Mouse (Mus musculus): Measurements from ENCODE around the gene Bcar3.

Gene Bcar3

GRCm38 (mm10) chr3:122511721-122512619 is 218.0 kb downstream of the Bcar3 start:
- DNase-seq (ENCODE audit: low read depth, low spot score) = no peak

- DNase-seq (ENCODE audit: low read depth, low spot score) = no peak
These were observed 218.9 kb downstream of the Bcar3 start for GRCm38 (mm10) chr3:122512725-122513375.

DNA sequence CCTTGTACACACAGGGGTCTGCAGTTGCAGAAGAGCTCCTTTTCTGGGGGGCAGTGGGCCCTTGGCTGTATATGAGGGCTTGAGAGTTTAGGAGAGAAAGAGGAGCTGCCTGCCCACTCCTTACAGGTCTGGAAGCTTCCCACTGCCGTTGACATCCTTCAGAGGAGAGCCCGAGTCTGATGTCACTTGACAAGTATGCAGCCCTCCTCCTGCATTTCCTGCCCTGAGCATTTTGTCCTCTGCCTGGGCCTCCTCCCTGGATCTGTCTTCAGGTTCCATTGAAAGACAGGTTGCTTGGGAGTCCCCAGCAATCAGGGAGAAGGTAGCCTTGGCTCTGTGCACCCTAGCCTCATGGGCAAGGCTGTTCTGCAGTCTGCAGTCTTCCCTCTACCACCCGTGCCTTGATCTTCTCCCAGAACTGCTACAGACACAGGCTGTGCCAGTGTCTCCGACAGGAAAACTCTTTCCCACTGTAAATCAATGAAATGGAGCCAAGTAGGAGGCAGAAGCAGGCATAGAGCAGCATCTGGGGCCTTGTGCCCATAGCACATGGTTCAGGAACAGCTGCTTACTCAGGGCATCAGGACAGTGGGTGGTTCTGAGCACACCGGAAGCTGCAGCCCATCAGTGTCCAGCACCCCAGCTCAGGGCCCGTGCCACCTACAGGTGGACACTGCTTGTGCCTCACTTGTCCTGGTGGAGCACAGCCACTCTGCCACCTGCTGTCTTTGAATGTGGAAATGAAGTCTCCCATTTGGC is 221.8 kb downstream of the Bcar3 start:
- DNase-seq (ENCODE audit: low read depth, low spot score) = no peak

- DNase-seq (ENCODE audit: low read depth, low spot score) = no peak
These were observed 222.4 kb downstream of the Bcar3 start for GRCm38 (mm10) chr3:122516327-122516695.

- DNase-seq (ENCODE audit: low read depth, low spot score) = no peak
These were observed 223.8 kb downstream of the Bcar3 start for GRCm38 (mm10) chr3:122517726-122518125.

GRCm38 (mm10) chr3:122518231-122518736 is 224.3 kb downstream of the Bcar3 start:
- no peak for DNase-seq (ENCODE audit: low read depth, low spot score)

DNA sequence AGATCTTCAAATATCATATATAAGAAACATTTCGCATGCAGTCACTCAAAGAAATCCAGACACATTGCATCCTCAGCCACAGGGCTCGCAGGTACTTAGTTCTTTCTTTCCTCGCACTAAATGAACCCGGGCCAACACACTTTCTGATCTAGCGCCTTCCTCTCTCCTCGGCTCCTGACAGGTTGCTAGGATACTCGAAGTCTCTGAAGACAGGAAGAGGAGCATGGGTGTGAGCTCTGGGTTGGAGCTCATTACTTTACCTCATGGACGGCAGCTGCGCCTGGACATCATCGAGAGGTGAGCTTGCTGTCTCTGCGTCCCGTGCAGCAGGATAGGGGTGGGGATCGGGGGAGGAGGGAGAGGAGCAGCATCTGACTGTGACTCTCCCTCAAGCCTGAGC is 225.1 kb downstream of the Bcar3 start:
- DNase-seq (ENCODE audit: low read depth, low spot score) = no peak

DNA sequence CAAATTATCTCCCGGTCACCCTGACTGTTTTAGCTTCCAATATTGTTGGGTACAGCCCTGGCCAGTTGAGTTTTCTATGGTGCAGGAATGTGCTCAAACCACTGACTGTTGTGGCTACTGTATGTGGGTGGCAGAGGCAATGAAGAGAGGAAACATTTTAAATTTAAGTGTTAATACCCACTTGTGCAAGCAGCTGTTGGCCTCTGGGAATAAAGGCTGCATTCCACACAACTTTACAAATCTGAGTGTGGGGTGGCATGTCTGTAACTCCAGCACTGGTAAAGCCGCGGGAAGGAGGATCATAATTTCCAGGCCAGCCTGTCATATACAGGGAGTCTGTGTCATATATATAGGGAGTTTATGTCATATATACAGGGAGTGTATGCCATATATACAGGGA is 226.4 kb downstream of the Bcar3 start:
- DNase-seq (ENCODE audit: low read depth, low spot score) = no peak

GRCm38 (mm10) chr3:122520875-122521274 is 226.9 kb downstream of the Bcar3 start:
- no peak for DNase-seq (ENCODE audit: low read depth, low spot score)

GRCm38 (mm10) chr3:122521294-122521693 is 227.4 kb downstream of the Bcar3 start:
- DNase-seq (ENCODE audit: low read depth, low spot score) = no peak

DNA sequence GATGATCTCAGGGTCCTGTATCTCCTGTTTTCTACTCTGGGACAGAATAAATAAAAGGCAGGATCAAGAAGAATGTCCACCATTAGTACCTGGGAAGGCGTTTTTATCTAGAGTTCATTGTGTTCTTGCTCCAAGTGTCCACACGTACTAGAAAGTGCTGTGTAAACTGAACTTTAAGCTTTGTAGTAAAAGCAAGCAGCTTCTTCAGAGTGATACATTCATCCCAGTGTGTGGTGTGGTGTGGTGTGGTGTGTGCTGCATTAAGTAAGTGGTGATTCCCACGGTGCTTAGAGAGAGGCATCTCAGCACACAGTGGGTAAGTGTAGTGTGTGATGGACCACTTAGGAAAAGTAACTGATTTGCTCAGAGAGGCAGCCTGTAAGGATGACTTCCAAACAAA is 234.5 kb downstream of the Bcar3 start:
- DNase-seq (ENCODE audit: low read depth, low spot score) = no peak

GRCm38 (mm10) chr3:122535938-122536703 is 242.2 kb downstream of the Bcar3 start:
- DNase-seq (ENCODE audit: low read depth, low spot score) = no peak

DNA sequence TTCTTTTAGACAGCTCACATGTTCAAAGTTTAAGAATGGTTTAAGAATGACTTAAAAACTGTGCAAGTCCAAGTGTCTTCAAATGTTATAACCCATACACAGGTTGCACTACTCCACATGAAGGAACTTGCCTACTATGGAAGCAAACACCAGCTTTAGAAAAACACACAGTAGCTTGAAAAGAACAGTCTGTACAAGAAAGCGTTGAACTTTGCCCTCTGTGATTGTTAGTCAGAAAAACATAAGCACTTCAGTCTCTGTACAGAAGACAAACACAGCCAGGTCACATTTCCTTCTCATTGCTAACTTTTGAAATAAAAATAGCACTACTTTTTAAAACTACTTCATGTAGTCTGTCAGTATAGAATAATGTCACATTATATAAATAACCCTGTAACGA is 244.9 kb downstream of the Bcar3 start:
- DNase-seq (ENCODE audit: low read depth, low spot score) = no peak

GRCm38 (mm10) chr3:122539961-122540690 is 246.2 kb downstream of the Bcar3 start:
- no peak for DNase-seq (ENCODE audit: low read depth, low spot score)

- no peak for DNase-seq (ENCODE audit: low read depth, low spot score)
These were observed 247.0 kb downstream of the Bcar3 start for GRCm38 (mm10) chr3:122540918-122541317.

- DNase-seq (ENCODE audit: low read depth, low spot score) = no peak
These were observed 251.4 kb downstream of the Bcar3 start for GRCm38 (mm10) chr3:122545346-122545745.

DNA sequence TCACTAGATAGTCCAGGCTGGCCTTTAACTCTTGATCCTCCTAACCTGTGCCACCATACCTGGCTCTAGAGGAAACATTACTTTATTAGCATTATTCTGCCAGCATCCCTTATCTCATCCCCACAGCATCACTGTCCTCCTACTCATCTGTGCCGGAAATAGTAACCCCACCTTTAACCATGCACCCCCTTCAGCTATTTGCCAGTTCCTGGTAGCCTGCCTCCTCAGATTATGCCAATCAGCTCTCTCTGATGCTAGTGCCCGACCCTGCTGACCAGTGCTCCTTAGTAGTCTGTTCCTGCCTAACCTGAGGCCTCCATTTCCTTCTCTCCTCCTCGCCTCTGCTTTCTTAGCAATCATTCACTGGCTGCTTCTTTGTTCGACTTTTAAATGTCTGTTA is 253.5 kb downstream of the Bcar3 start:
- DNase-seq (ENCODE audit: low read depth, low spot score) = no peak

- DNase-seq (ENCODE audit: low read depth, low spot score) = no peak
These were observed 257.2 kb downstream of the Bcar3 start for GRCm38 (mm10) chr3:122551174-122551573.

- no peak for DNase-seq (ENCODE audit: low read depth, low spot score)
These were observed 263.8 kb downstream of the Bcar3 start for GRCm38 (mm10) chr3:122557766-122558165.

DNA sequence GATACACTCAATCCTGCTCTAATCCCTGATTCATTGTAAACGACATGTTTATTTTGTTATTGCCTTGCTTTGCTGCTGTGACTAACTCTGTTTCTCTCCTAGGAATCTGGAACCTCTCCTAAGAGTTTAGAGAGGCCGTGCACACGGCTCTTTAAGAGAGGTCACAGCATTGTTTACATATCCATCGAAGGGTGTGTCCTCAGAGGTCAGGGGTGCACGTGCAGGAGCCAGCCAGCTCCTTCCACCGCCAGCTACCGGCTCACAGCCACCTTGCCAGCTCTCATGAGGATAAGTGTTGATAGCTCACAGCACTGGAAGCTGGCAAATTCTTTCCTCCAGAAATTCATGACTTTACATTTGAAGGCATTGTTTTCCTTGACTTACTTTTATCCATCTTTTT is 271.3 kb downstream of the Bcar3 start:
- DNase-seq (ENCODE audit: low read depth, low spot score) = no peak

DNA sequence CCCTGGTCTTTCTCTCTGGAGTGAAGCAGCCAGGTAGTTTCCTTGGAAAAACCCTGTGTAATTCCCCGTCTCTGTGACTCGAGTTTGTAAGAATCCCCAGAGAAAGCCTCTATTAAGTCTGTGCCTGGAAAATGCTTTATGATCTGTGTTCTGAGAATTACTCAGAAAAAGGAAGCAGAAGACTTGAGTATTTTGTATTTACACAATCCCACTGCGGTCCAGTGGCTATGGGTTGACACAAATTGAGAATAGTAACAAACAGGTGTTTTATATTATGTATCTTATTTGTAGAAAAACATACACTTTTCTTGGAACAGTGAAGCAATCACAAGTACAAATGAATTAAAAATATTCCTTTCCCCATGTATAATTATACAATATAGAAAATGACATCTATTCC is 272.2 kb downstream of the Bcar3 start:
- no peak for DNase-seq (ENCODE audit: low read depth, low spot score)

All from CD4-positive, CD25-positive, alpha-beta regulatory T cell, adult 2 months (primary cell).